Mouse (Mus musculus): ENCODE measurements around the gene Gnaq.

GRCm38 (mm10) chr19:16273021-16273420, 140.4 kb downstream of the Gnaq start:
- TF ChIP-seq CTCF (IDR thresholded peaks at IDR 0.05; ENCODE audit: borderline replicate concordance, control insufficient read depth, extremely low read depth, insufficient read depth, low read length, poor library complexity) (no peak), POLR2A (IDR thresholded peaks at IDR 0.05; ENCODE audit: control insufficient read depth, extremely low read depth, insufficient read depth, low read length, poor library complexity) (no peak)

Data from thymus, adult 2 months (tissue).